Mouse (Mus musculus) monocyte, adult 2 months (primary cell): ENCODE measurements around the gene Alox5.
A peak's percentile ranks its signal among the peaks of the same experiment; 100 is the strongest.
"Not testable (repeated sequence)": the region's sequence is repeated elsewhere in the genome, so short reads cannot be mapped to it uniquely, and the experiment has no call there.

ENCODE experiments used
- DNase-seq, 2 experiments: peaks; one replicate each; pipeline ENCODE4 v3.0.0; 2022; ENCODE audit warnings: low spot score in 2 of 2, low read depth in 1 of 2

Gene Alox5

DNA sequence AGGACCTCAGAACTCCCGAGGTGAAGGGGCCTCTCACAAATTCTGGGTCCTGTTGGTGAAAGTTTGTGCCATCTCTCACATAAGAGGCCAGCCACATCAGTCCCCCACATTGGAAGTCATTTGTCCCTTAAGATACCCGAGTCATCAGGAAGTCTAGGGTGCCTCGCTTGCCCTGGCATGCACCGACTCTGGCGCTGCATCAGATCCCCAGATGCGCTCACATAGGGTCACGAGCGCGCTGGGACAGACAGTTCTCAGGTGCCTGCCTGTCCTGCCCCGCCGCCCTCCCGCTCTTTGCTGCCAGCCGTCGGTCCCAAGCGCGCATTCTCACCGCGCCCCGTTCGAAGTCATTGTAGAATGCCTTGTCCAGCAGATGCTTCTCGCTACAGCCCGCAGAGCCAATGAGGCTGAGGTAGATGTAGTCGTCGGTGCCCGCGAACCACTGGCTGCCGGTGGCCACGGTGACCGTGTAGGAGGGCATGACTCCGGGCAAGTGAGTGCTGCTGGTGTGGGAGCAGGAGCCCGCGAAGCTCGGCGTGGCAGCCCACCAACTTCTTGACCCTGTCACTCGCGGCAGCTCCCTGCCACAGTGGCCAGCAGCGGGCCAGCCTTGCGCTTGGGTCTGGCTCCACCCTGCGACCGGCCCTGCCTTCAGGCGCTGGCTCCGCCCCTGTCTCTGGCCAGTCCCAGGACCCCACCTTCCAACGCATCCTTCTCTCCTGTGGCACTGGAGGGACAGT, at the start of gene Alox5:
Gene Alox5, minus strand, starts transcription at position 635 of the 740 bp plus-strand sequence.
- DNase-seq = no peak

- not testable (repeated sequence) for DNase-seq
These were observed 45.5 kb upstream of the Alox5 start, which contains the start of gene Olfr212 for GRCm38 (mm10) chr6:116506302-116507003. Gene Olfr212 (plus strand): TSS chr6:116506516.

GRCm38 (mm10) chr6:116495960-116496359, 35.0 kb upstream of the Alox5 start:
- DNase-seq = no peak

- DNase-seq = no peak
These were observed 32.8 kb upstream of the Alox5 start for GRCm38 (mm10) chr6:116493742-116494141.

DNA sequence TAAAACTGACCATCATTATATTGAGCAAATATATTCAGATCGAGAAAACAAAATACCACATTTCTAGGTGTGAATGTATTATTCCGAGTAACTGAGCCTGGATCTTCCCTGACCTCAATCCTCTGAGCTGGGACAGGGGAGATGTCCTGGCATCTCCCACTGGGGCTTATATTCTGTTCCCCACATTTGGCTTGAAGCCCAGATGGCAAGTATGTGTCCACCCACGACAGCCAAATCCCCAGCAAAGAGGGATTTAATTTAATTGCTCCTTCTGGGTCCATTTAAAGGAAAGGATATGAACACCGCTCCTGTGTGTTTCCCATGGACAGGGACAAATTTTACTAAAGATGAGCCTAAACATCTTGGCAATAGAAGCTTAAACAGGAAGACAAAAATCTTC, 27.8 kb upstream of the Alox5 start, which contains the start of gene Olfr211:
Gene Olfr211, plus strand, starts transcription at position 301 of the 400 bp plus-strand sequence.
- no peak for DNase-seq

- peak; percentile 11 to 36 for DNase-seq
These were observed 25.9 kb upstream of the Alox5 start for GRCm38 (mm10) chr6:116486833-116487232.

GRCm38 (mm10) chr6:116485081-116485480, 24.1 kb upstream of the Alox5 start:
- DNase-seq = no peak

DNA sequence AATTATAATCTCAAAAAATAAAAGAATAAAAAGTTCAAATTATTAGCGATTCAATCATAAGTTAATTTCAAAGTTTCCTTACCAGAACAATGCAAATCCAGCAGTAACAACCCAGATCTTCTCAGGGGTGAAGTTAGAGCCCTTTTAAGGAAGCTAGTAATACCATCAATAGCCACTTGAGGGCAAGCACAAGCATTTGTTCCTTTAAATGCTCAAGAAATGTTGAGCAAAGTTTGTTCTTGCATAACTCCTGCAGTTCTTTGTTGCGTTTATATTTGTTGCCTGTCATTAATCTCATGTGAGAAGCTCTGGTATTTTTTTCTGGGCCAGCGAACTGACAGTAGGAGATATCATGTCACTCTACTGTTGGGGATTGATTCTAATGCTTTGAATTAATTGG, 7.1 kb upstream of the Alox5 start:
- DNase-seq = no peak

DNA sequence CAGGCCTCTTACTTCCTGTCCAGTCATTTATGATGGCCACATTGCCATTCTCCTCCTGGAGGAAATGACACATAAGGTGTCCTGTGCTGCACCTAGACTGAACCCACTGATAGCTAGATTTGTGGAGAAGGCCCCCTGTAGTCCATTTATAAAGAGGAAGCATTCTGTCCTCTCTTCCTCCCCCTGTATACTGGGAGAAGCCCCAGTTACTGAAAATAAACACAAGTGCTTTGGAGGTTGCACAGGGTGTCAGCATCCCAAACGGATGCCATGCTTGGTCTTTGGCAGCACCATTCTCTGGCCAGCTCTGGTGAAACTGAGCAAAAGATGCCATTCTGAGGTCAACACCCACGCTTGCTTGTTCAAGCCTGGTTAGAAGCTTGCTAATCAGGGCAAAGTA, 1.7 kb downstream of the Alox5 start:
- no peak for DNase-seq

DNA sequence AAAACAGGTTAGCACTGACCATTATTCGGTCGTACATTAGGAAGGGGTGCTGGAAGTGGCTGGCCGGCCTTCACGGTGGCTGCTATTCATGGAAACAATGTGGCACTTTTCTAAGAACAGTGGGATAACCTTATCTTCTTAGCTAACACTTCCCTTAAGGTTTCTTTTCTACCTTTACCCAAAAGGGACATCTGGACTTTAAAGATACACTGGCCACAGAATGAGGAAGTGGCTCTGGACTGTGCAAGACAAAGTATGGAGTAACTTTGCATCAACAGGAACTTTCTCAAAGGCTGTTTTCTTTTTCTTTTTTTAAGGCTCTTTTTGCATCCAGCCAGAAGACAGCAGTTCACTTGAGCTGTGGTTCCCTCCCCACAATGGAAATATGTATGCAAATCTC, 2.2 kb downstream of the Alox5 start:
- DNase-seq = no peak

GRCm38 (mm10) chr6:116456482-116456881, 4.5 kb downstream of the Alox5 start:
- DNase-seq = no peak

- DNase-seq = peak; percentile 55 to 64
These were observed 5.2 kb downstream of the Alox5 start for GRCm38 (mm10) chr6:116455781-116456180.

- no peak for DNase-seq
These were observed 20.1 kb downstream of the Alox5 start for GRCm38 (mm10) chr6:116440849-116441248.

- DNase-seq = no peak
These were observed 20.5 kb downstream of the Alox5 start for GRCm38 (mm10) chr6:116440447-116440846.

GRCm38 (mm10) chr6:116439531-116439930, 21.4 kb downstream of the Alox5 start:
- DNase-seq = no peak

DNA sequence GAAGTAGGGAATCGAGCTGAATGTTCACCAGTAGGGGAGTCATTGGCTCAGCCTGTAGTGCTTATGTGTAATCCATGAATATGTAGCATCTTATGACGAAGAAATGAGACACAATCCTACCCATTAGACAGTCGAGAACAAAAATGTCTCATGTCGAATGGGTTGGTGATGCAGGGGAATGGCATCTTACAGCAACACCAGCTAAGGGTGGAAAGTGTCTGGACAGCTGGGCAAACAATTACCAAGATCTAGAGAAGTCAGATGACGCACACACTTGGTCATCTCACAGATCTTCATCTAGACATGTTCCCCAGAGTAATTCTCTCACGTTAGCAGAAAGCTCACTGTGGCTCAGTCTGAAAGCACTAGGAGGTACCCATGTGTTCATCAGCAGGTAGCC, 22.1 kb downstream of the Alox5 start:
- no peak for DNase-seq

GRCm38 (mm10) chr6:116428282-116428681, 32.7 kb downstream of the Alox5 start:
- DNase-seq = no peak

DNA sequence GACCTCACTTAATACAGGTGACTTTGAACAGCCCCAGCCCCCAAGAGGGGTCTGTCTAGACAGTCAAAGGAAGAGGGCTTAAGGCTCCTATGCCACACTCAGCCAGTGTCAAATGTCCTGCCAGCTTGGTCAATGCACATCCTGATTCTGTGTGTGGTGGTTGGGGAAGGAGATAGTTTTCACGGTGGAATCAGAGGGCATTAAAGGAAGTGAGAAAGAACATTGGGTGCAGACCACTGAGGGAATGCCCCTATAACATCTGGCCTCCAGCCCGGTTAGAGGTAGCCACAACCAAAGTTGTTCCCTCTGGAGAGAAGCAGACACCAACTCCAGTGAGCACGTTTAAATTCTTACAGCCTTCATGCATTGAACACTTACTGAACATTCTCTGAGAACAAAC, 33.4 kb downstream of the Alox5 start:
- DNase-seq = no peak

DNA sequence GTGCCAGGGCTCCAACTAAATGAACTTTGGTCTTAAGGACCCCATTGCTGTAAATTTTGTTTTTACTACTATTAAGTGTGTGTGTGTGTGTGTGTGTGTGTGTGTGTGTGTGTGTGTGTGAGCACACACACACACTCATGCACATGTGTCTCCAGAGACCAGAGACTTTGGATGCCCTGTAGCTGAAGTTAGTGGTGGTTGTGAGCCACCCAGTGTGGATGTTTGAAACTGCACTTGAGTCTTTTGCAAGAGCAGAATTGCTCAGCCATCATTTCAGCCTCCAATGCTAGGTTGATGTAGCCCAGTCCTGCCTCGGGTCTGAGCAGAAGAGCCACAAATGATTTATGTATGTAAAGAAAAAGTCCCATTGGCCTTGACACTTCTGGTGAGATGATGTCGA, 37.3 kb downstream of the Alox5 start:
- DNase-seq = no peak

DNA sequence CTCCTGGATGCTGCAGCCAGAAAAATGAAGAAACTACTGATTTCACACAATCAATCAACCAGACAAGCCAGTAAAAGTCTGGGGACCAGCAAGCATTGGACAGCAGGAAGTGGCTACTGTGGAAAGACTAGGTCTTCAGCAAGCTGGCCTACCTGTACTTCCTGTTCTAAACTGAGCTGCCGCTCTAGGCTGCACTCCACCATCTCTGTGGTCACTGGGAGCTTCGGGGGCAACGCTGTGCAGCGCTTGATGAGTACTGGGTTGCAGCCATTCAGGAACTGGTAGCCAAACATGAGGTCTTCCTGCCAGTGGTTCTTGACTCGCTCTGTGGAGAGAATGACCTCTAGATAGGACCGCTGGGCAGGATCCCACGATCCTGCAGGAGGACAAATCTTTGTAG, 38.0 kb downstream of the Alox5 start:
- DNase-seq = no peak

DNA sequence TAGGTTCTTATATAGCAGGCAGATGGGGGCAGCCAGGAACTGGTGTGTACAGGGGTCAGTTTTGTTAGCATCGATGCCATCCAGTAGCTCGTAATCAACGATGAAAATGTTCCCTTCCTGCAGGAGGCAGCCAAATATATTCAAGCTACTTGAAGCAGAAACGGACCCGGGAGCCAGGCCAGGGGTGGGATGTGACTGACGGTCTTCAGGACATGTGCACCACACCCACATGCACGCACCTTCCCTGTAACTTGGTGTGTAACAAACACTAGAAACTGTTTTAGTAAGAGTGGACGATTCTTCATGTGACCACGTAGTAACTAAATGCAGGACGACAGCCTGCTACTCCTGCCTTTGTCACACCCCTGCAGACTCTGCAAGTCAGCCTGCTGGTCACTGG, 40.7 kb downstream of the Alox5 start:
- no peak for DNase-seq

- no peak for DNase-seq
These were observed 41.3 kb downstream of the Alox5 start for GRCm38 (mm10) chr6:116419699-116420098.
